Mouse (Mus musculus) forebrain, embryonic 10.5 days (tissue): ENCODE results near the gene Emcn. TPM values are rescaled to one million over a fixed set of nuclear protein-coding genes. Genes with fewer than 3 reads are reported as not detected.

Source experiments
- DNase-seq: peaks from one replicate; pipeline ENCODE4 v3.0.0-alpha.2; 2017; ENCODE audit warnings: low spot score; ENCODE audit errors: extremely low spot score
- H3K27ac ChIP-seq: fragments of 300-500 bp; sonication (generic); 2 replicates; pipeline ENCODE4 v1.5.1; 2016; ENCODE audit warnings: mild to moderate bottlenecking
- H3K27me3 ChIP-seq: fragments of 300-500 bp; sonication (generic); 2 replicates; pipeline ENCODE4 v1.6.1; 2016; ENCODE audit warnings: mild to moderate bottlenecking; ENCODE audit not compliant: poor library complexity, severe bottlenecking
- H3K36me3 ChIP-seq: fragments of 300-500 bp; sonication (generic); replicated peaks from 2 replicates; pipeline ENCODE4 v1.6.1; 2016; ENCODE audit warnings: mild to moderate bottlenecking, moderate library complexity
- H3K4me1 ChIP-seq: fragments of 300-500 bp; sonication (generic); 2 replicates; pipeline ENCODE4 v1.6.1; 2016
- H3K4me3 ChIP-seq: fragments of 300-500 bp; sonication (generic); 2 replicates; pipeline ENCODE4 v1.5.1; 2016; ENCODE audit warnings: mild to moderate bottlenecking, moderate library complexity
- H3K9me3 ChIP-seq: fragments of 300-500 bp; sonication (generic); 2 replicates; pipeline ENCODE4 v1.6.1; 2016; ENCODE audit warnings: mild to moderate bottlenecking, moderate library complexity
- WGBS: fragments of 180-500 bp; shearing (Covaris S2); methylation state at CpG from one replicate; pipeline ENCODE4 v1.1.7; 2016; 5-methylcytosine and 5-hydroxymethylcytosine counted together
- polyA plus RNA-seq: library from polyadenylated mRNA; unstranded; fragments of >200 nt; fragmentation: Nextera tagmentation; extraction: Ambion mirVana; gene quantifications from 2 replicates; pipeline ENCODE4 v1.2.1, GENCODE M21; 2016

The Emcn gene
- polyA plus RNA-seq, 1 experiment from 2014 or later = 24.6 TPM

DNA sequence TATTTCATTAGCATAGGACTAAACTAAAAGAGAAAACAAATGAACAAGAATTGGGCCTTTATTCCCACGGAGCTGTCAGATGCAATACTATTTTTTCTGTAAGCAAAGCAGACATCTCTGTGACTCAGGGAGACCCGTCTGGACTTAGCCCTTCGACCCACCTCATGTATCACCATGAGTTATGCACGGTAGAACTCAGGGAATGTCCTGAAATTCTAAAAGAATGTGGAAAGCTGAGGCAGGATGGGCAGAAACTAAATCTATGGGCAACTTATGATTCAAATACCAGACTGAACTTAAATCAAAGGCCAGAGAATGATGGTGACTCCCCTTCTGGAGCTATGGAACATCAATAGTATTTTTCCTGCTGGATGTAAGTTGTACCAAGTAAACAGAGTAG, 8.3 kb upstream of the Emcn start:
- H3K4me3 ChIP-seq = no peak overlapping the region
- no peak overlapping the region for H3K27ac ChIP-seq
- H3K27me3 ChIP-seq = no peaks in the 10 kb centered on the region
- H3K4me1 ChIP-seq = 0 out of 2 replicates have a peak, but pooled peaks cover 7% of the 10 kb centered on the region
- H3K36me3 ChIP-seq = no peaks in the 10 kb centered on the region
- no peak for DNase-seq
- H3K9me3 ChIP-seq = no peaks in the 10 kb centered on the region
- WGBS = 75% methylated on average over 4 of the region's 4 CpGs

DNA sequence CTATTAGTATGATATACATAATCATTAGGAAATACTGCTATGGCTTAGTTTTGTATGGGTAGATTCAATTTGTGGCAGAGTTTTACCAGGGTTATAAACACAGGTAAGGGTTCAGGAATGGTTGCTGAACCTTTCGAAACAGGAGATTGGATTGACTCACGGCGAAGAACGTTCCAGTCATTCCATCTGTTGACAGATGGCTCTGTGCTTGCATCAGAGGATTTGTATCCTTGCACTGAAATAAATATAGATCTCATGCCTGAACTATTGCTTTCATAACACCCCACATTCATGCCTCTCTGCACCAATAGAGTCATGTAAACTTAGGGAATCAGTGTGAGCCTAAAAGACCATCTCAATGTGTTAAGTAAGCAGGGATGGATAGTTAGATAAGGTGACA, 4.9 kb upstream of the Emcn start:
- H3K9me3 ChIP-seq = no peaks in the 10 kb centered on the region
- no peak overlapping the region for H3K27ac ChIP-seq
- no peak for DNase-seq
- no peaks in the 10 kb centered on the region for H3K27me3 ChIP-seq
- WGBS = 97% methylated on average over 4 of the region's 4 CpGs
- 0 out of 2 replicates have a peak, but pooled peaks cover 4% of the 10 kb centered on the region for H3K4me1 ChIP-seq
- H3K36me3 ChIP-seq = no peaks in the 10 kb centered on the region
- no peak overlapping the region for H3K4me3 ChIP-seq

DNA sequence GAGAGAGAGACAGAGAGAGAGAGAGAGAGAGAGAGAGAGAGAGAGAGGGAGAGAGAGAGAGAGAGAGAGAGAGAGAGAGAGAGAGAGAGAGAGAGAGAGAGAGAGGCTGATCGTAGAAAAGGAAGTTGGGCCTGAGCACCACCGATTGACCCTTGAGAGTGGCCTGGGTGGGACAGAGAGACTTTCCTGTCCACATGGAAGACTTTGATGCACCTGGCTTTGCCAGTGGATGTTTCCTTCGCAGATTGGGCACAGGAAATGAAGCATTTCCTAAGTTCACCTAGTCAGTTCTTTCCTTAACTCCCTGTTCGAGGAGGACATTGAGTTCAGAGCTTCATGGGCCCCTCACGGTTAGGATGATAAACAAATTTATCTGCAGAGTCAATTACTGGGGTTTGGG, 2.6 kb downstream of the Emcn start:
- 88% methylated on average over 5 of the region's 5 CpGs for WGBS
- no peaks in the 10 kb centered on the region for H3K36me3 ChIP-seq
- no peak overlapping the region for H3K27ac ChIP-seq
- DNase-seq = no peak
- no peaks in the 10 kb centered on the region for H3K4me1 ChIP-seq
- H3K4me3 ChIP-seq = no peak overlapping the region
- H3K9me3 ChIP-seq = no peaks in the 10 kb centered on the region
- H3K27me3 ChIP-seq = no peaks in the 10 kb centered on the region

DNA sequence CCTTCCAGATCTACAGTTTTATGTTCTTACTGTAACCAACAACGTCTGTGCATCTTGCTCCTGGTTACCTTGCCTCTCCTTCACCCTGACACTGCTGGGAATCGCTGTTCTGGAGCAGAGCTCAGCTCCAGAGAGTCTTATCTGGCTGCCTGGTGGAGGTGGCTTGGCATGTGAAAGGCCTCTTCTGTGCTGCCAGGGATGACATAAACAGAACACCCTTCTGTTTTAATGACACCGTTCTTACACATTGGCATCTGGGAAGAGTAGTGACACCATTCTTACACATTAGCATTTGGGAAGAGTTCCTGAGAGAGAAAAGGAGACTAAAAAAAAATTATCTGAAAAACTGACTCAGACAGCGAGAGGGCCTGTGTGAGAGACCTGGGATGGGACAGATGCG, 11.0 kb downstream of the Emcn start:
- H3K36me3 ChIP-seq = no peaks in the 10 kb centered on the region
- WGBS = 87% methylated on average over 5 of the region's 5 CpGs
- H3K4me3 ChIP-seq = no peak overlapping the region
- no peaks in the 10 kb centered on the region for H3K27me3 ChIP-seq
- no peak overlapping the region for H3K27ac ChIP-seq
- no peaks in the 10 kb centered on the region for H3K4me1 ChIP-seq
- no peaks in the 10 kb centered on the region for H3K9me3 ChIP-seq
- no peak for DNase-seq

DNA sequence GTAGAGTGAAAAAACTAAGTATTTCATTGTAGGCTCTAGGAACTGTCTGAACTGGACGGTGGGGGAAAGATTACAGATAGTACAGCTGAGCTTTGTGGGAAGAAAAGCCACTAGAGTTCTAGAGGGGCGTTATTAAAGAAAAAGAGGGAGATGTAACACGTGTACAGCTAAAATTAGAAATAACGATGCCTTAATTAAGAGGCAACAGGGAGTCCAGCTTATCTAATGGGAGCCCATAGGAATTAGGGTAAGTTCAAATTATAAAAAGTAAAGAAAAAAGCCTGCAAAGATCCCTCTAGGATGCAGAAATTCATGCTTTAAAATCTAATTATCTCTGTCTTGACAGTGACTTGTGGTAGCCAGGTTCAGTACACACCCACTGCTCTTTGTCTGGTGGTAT, 15.8 kb downstream of the Emcn start:
- WGBS = 64% methylated on average over 4 of the region's 4 CpGs
- Histone ChIP-seq H3K4me3 (no peak overlapping the region), H3K27me3 (no peaks in the 10 kb centered on the region), H3K27ac (no peak overlapping the region), H3K9me3 (no peaks in the 10 kb centered on the region), H3K36me3 (no peaks in the 10 kb centered on the region), H3K4me1 (no peaks in the 10 kb centered on the region)
- no peak for DNase-seq

DNA sequence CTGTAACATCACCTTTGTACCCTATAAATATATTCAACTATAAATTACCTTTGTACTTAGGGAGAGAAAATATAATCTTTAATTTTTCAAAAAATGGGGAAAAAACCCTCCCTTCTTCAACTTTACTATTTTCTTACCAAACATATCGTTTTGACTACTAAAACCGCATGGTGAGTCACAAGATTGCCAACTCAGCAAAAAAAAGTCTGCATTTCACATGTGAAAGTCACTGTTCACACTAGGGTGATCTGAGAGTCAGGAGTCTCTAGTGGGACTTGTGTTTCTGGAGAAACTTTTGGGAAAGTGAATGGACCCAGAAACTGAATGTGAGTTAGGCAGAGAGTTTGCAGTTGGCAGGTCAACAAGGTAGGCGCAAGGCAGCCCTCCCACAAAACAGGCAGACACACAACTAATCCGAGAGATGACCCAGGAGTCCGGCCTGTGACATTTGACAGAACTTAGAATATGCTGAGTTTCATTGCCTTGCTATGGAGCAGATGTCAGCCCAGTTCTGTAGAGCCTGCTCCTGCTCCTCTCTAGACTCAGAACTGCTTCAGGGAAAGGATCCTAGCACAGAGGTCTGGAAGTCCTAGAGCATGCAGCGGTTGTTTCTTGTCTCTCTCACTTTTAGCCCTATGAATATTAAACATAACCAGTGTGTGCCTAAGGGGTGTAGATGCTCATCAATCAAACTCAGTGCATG, 26.4 kb downstream of the Emcn start:
- no peaks in the 10 kb centered on the region for H3K9me3 ChIP-seq

DNA sequence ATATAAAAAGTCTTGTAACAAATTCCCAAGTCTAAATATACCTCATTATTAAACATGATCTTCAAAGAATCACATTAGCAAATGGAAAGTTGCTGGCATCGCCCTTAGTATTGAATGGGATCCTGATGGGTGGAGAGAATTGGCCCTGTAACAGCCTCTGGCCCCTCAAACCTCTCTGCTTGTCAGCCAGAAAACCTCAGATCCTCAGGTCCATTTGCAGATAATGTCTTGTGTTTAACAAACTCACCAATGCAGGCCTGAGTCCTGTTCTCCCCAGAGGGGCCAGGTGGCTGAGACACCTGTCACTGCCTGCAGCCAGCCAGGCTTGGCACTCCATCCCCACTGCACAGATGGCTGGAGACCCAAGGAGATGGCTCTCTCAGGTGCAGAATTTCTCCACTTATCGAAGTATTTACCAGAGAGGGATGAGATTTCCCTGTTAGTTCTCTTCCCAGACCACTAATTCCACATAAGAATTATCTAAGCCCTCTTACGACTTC, 27.0 kb downstream of the Emcn start:
- Histone ChIP-seq H3K4me3 (no peak overlapping the region), H3K4me1 (peaks cover 3% of the 10 kb centered on the region; the same call in 1 of the 2 replicates), H3K27me3 (no peaks in the 10 kb centered on the region), H3K36me3 (no peaks in the 10 kb centered on the region), H3K9me3 (no peaks in the 10 kb centered on the region), H3K27ac (no peak overlapping the region)
- DNase-seq = no peak
- WGBS = 78% methylated on average over 3 of the region's 3 CpGs

More for the DNA sequence above, 26.4 kb downstream of the Emcn start:
- Histone ChIP-seq H3K27ac (no peak overlapping the region), H3K4me1 (peaks cover 3% of the 10 kb centered on the region; the same call in 1 of the 2 replicates), H3K27me3 (no peaks in the 10 kb centered on the region), H3K36me3 (no peaks in the 10 kb centered on the region), H3K4me3 (no peak overlapping the region)
- 93% methylated on average over 6 of the region's 6 CpGs for WGBS
- DNase-seq = no peak

DNA sequence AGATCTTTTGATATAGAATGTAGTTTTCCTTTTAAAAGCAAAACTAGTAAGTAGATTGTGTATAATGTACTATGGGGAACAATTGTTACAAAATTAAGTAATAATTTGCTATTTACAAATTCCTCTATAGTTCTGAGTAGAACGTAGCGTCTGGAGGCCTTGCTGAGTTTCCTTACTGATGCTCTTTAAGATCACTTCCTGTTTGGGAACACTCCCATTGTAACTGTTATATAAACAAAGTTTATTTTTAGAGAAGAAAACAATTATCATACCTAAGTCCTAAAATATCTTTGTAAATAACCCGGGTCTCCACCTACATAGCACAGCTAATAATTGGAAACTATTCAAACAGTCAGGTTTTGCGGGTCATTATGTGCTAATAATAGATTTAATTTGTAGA, 32.0 kb downstream of the Emcn start:
- Histone ChIP-seq H3K27ac (no peak overlapping the region), H3K4me3 (no peak overlapping the region), H3K27me3 (no peaks in the 10 kb centered on the region), H3K4me1 (peaks cover 2% of the 10 kb centered on the region; the same call in 1 of the 2 replicates), H3K9me3 (no peaks in the 10 kb centered on the region), H3K36me3 (no peaks in the 10 kb centered on the region)
- DNase-seq = no peak
- WGBS = 91% methylated on average over 4 of the region's 4 CpGs

DNA sequence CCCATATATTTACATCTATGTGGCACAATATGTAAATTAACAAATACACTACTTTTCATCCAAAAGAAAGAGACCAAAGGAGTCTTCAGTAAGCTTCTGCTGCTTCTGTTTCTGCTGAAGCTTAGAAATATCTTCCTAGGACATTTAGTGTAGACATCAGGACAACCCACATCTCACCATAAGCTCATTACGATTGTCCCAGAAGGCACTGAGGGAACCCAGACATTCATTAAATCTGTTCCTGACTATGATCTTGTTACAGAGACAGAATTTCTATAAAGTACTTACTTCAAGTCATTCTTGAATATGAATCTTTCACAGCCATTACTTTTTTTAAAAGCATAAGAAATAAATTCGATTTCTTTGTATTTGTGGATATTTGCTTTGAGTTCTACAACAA, 41.4 kb downstream of the Emcn start:
- no peaks in the 10 kb centered on the region for H3K4me1 ChIP-seq
- H3K4me3 ChIP-seq = no peak overlapping the region
- no peaks in the 10 kb centered on the region for H3K27me3 ChIP-seq
- H3K9me3 ChIP-seq = no peaks in the 10 kb centered on the region
- 91% methylated on average over 2 of the region's 2 CpGs for WGBS
- no peak for DNase-seq
- H3K27ac ChIP-seq = no peak overlapping the region
- H3K36me3 ChIP-seq = no peaks in the 10 kb centered on the region

DNA sequence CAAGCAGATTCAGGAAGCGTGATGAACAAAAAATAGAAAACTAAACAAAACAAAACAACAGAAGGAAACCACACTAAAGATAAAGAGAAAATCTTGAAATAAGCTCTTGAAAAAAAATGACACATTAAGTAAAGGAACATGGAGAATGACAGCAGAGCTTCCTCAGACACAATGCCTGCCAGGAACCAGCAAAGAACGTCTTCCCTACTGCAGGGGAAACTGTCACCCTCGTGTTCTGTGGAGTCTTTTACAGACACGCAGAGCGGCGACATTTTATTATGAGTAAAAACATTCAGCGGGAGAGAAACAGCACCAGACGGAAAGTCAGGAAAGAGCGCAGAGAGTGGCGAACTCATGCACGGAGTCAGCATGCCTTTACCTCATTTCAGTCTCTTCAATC, 54.7 kb downstream of the Emcn start:
- Histone ChIP-seq H3K27me3 (no peaks in the 10 kb centered on the region), H3K4me1 (no peaks in the 10 kb centered on the region), H3K4me3 (no peak overlapping the region), H3K27ac (no peak overlapping the region), H3K9me3 (no peaks in the 10 kb centered on the region), H3K36me3 (no peaks in the 10 kb centered on the region)
- 86% methylated on average over 11 of the region's 11 CpGs for WGBS
- DNase-seq = no peak

DNA sequence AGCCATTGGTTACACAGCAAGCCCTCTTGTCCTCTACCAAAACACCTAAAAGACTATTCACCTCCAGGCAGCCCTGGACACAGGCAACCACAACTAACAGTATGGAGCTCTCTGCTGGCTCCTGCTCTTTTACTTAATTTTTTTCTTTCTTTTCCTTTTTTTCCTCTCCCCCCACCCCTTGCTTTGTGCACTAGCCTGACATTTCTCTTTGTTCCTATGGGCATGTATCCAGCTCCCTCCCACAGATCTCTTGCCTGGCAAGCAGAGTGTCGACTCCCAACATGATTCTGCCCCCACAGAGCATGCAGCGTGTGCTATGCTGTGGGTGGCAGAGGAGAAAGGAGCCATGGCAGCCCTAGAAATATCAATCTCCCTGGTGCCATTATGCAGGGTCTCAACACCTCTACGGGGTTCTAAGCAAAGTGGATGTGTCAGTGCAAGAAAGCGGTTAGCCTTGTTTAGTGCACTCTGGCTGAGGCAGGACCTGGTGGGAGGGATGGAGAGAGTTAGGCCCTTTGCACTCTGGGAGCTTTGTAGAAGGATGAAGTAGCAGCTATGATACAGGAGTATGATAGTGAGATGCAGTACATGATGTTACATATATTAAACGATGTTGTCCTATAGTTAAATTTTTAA, 74.7 kb downstream of the Emcn start:
- no peaks in the 10 kb centered on the region for H3K4me1 ChIP-seq
- WGBS = 83% methylated on average over 5 of the region's 5 CpGs
- H3K27me3 ChIP-seq = no peaks in the 10 kb centered on the region
- H3K36me3 ChIP-seq = no peaks in the 10 kb centered on the region
- H3K27ac ChIP-seq = no peak overlapping the region
- DNase-seq = no peak
- H3K4me3 ChIP-seq = no peak overlapping the region
- H3K9me3 ChIP-seq = no peaks in the 10 kb centered on the region

DNA sequence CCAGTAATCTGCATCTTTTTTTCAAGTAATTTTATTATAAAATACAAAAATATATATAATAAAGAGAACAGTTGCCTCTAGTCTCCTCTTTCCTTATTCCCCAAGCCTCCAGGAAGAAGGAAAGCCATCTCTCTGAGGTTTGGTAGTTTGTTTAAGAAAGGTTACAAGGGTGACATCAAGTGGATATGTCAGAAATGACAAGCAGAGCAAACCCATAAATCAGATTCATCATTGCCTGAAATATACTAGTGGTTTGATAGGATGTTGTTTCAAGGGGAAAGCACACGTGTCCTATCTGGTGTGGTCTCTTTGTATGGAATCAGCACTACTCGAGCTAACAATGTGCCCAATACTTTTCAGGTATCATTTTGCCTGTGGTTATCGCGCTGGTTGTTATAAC, 77.8 kb downstream of the Emcn start:
- H3K4me3 ChIP-seq = no peak overlapping the region
- no peaks in the 10 kb centered on the region for H3K4me1 ChIP-seq
- H3K27me3 ChIP-seq = no peaks in the 10 kb centered on the region
- WGBS = 74% methylated on average over 4 of the region's 4 CpGs
- DNase-seq = no peak
- no peaks in the 10 kb centered on the region for H3K9me3 ChIP-seq
- no peak overlapping the region for H3K27ac ChIP-seq
- H3K36me3 ChIP-seq = no peaks in the 10 kb centered on the region

DNA sequence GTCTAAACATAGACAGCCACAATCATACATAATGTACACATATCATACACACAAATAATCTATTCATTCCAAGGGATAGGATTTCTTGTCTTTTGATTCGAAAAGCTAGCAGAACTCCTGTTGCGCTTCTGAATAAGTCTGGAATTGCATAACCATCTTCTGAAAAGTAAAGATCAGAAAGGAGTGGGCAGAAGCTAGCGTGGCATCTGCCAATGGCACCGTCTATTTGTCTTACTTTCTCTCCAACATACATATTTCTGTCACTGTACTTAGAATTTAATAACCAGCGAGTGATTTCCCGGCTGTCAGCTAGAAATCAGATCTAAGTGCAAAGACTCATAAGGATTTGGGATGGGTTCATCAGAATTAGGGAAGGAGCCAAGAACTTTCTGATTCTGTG, 88.6 kb downstream of the Emcn start:
- H3K4me1 ChIP-seq = no peaks in the 10 kb centered on the region
- no peak for DNase-seq
- H3K4me3 ChIP-seq = no peak overlapping the region
- no peaks in the 10 kb centered on the region; the same call in 1 of the 2 replicates for H3K9me3 ChIP-seq
- no peak overlapping the region for H3K27ac ChIP-seq
- no peaks in the 10 kb centered on the region for H3K36me3 ChIP-seq
- no peaks in the 10 kb centered on the region for H3K27me3 ChIP-seq
- WGBS = 94% methylated on average over 6 of the region's 6 CpGs
